Mouse (Mus musculus) layer of hippocampus, adult 6 months (tissue): Measurements from ENCODE around the gene Gm3417. TPM values are rescaled to one million over a fixed set of nuclear protein-coding genes. Genes with fewer than 3 reads are reported as not detected.

Experiments
- long read RNA-seq, 2 experiments: library from polyadenylated mRNA; unstranded; transcript quantifications; one replicate each; pipeline ENCODE4 v2.0.0; 2019 to 2020
- polyA plus RNA-seq: library from polyadenylated mRNA; unstranded; fragments of <200 nt; fragmentation: Nextera tagmentation; gene quantifications from 2 replicates; pipeline ENCODE4 v1.2.3, GENCODE M21; 2021

Gene Gm3417
- 0.95 TPM in 1 of 2 replicates, not detected in the other for polyA plus RNA-seq
- long read RNA-seq, experiment 1, partial matches to known transcripts = 0 of 2 reads
- long read RNA-seq, experiment 1, other reads (novel, unspliced or antisense) = 0 of 2 reads
- long read RNA-seq, experiment 2, partial matches to known transcripts = 0 of 1 reads
- long read RNA-seq, experiment 2, other reads (novel, unspliced or antisense) = 1 of 1 reads

DNA sequence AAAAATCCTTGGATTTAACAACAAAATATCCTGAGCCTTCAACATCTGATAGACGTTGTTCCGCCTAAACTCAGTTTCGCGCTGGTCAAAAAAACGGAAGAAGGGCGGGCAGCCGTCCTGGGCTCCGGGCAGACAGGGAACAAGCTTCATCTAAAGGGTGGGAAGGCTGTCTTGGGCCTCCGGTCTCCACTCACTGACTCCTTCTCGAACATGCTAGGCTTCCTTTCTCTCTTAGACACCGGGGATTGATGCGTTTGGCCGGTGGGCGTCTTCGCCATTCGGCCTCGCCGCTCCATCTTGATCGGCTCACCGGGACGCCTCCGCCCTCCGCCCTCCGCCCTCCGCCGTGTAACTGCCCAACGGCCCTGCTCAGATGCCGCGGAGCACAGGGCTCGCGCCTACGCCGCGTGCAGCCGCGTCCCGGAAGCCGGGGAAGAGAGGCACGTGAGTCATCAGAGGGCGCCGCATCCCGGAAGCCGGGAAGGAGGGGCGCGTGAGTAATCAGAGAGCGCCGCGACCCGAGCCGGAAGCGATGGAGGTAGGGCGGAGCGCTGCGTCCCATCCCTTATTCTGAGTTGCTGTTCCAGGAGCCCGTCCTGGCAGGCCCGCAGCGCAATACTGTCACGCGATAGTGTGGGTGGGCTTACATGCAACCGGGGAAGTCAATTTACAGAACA is at the start of gene Gm3417, which contains the start of gene 9030025P20Rik:
Gene Gm3417 (minus strand): TSS at position 429 of the 677 bp plus-strand sequence.
Gene 9030025P20Rik (plus strand): TSS at position 107 of the 677 bp plus-strand sequence.

DNA sequence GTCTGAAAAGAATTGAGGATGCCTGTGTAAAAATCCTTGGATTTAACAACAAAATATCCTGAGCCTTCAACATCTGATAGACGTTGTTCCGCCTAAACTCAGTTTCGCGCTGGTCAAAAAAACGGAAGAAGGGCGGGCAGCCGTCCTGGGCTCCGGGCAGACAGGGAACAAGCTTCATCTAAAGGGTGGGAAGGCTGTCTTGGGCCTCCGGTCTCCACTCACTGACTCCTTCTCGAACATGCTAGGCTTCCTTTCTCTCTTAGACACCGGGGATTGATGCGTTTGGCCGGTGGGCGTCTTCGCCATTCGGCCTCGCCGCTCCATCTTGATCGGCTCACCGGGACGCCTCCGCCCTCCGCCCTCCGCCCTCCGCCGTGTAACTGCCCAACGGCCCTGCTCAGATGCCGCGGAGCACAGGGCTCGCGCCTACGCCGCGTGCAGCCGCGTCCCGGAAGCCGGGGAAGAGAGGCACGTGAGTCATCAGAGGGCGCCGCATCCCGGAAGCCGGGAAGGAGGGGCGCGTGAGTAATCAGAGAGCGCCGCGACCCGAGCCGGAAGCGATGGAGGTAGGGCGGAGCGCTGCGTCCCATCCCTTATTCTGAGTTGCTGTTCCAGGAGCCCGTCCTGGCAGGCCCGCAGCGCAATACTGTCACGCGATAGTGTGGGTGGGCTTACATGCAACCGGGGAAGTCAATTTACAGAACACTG is 31.3 kb upstream of the Gm3417 start, which contains the start of gene Gm3435:
Gene Gm3435 (plus strand): TSS at position 471 of the 708 bp plus-strand sequence.

GRCm38 (mm10) chr17:14960951-14961556 is 17.5 kb downstream of the Gm3417 start, which contains the start of gene Phf10:
Phf10 (minus strand) TSS chr17:14961273.

GRCm38 (mm10) chr17:14943009-14943728 is 35.4 kb downstream of the Gm3417 start, which contains the start of the genes Wdr27 and 1600012H06Rik:
Wdr27 (minus strand) TSS chr17:14943158.
1600012H06Rik (plus strand) TSS chr17:14943184.

Other genes with a start within 250 kb of the Gm3417 start
- gene Wdr27, start 35.6 kb downstream of the Gm3417 start, polyA plus RNA-seq = 11.3 and 13.9 TPM in 2 replicates
- gene 1600012H06Rik, start 35.6 kb downstream of the Gm3417 start, polyA plus RNA-seq = 12.7 and 13.3 TPM in 2 replicates
- 6.2 and 6.9 TPM in 2 replicates for gene Phf10, start 17.5 kb downstream of the Gm3417 start, polyA plus RNA-seq
- 3.7 and 3.9 TPM in 2 replicates for gene 9030025P20Rik, start 322 bp downstream of the Gm3417 start, polyA plus RNA-seq
- 5.0 and 6.8 TPM in 2 replicates for gene Gm3435, start 31.4 kb upstream of the Gm3417 start, polyA plus RNA-seq
- gene Ermard, start 62.4 kb upstream of the Gm3417 start, polyA plus RNA-seq = 18.1 and 18.8 TPM in 2 replicates
- gene Tcte3, start 62.7 kb upstream of the Gm3417 start, polyA plus RNA-seq = 0.72 and 1.5 TPM in 2 replicates
- 0.72 and 1.6 TPM in 2 replicates for gene Gm3448, start 62.7 kb upstream of the Gm3417 start, polyA plus RNA-seq